Mouse (Mus musculus) central nervous system, embryonic 14 days (tissue): ENCODE results near the gene Smug1. TPM values are rescaled to one million over a fixed set of nuclear protein-coding genes. Genes with fewer than 3 reads are reported as not detected.

Experiments
- polyA plus RNA-seq: library from polyadenylated mRNA; depleted of rRNA; stranded (reverse); fragments of >200 nt; gene quantifications from 2 replicates; pipeline ENCODE4 v1.2.3, GENCODE M21; 2012; rRNA removed

The Smug1 gene
- polyA plus RNA-seq, result 29.9 and 35.9 TPM in 2 replicates

DNA sequence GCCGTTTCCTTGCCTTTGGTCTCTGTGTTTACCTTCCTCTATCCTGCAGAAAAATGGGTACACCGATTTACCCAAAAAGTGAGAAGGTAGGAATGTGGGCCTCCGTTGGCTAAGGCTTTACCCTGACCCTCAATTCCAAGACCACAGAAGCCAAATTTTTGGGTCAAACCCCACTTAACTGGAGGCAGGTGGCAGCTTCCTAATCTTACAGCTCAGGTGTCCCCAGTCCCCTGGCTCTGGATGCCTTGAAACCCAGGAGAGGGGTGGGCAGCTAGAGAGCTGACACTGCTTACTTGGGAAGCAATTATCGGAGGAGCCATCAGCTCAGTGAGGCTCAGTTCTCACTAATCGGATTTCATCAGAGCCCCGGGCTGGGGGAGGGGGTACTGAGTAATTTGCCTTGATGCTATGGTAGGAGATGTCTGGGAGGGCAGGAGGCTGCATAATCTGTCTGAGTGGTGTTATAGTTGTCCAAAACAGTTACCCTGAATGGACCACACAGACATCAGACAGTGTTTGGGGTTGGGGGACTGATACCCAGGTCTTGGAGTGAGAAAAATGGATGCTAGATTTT, at the start of gene Smug1:
TSS of gene Smug1 (minus strand) at position 51 of the 574 bp plus-strand sequence.

Other genes with a start within 250 kb of the Smug1 start
- gene Hoxc13, start 246.0 kb downstream of the Smug1 start, polyA plus RNA-seq, result 0.05 and 0.14 TPM in 2 replicates
- gene Hoxc12, start 230.3 kb downstream of the Smug1 start, polyA plus RNA-seq, result not detected in 2 replicates
- not detected in 2 replicates for gene Hoxc11, start 212.7 kb downstream of the Smug1 start, polyA plus RNA-seq
- not detected in 2 replicates for gene Hoxc10, start 200.3 kb downstream of the Smug1 start, polyA plus RNA-seq
- gene Hoxc5, start 199.6 kb downstream of the Smug1 start, polyA plus RNA-seq, result 5.6 and 6.4 TPM in 2 replicates
- gene Hoxc9, start 190.7 kb downstream of the Smug1 start, polyA plus RNA-seq, result 0.37 TPM in 1 of 2 replicates, not detected in the other
- 5.9 TPM in 1 of 2 replicates, not detected in the other for gene Hoxc8, start 176.5 kb downstream of the Smug1 start, polyA plus RNA-seq
- 1.6 and 13.9 TPM in 2 replicates for gene Hoxc6, start 168.8 kb downstream of the Smug1 start, polyA plus RNA-seq
- 10.7 and 10.8 TPM in 2 replicates for gene Hoxc4, start 148.2 kb downstream of the Smug1 start, polyA plus RNA-seq
- gene Cbx5, start 72.7 kb upstream of the Smug1 start, polyA plus RNA-seq, result 93.0 and 106 TPM in 2 replicates
- 1,362 and 1,476 TPM in 2 replicates for gene Hnrnpa1, start 73.3 kb upstream of the Smug1 start, polyA plus RNA-seq
- gene Nfe2, start 91.3 kb upstream of the Smug1 start, polyA plus RNA-seq, result 0.92 and 1.6 TPM in 2 replicates
- gene Copz1, start 105.6 kb upstream of the Smug1 start, polyA plus RNA-seq, result 166 and 171 TPM in 2 replicates
- gene Gpr84, start 143.5 kb upstream of the Smug1 start, polyA plus RNA-seq, result 0.42 and 0.90 TPM in 2 replicates
- gene Zfp385a, start 173.0 kb upstream of the Smug1 start, polyA plus RNA-seq, result 20.9 and 26.2 TPM in 2 replicates
- gene Itga5, start 199.7 kb upstream of the Smug1 start, polyA plus RNA-seq, result 8.8 and 19.4 TPM in 2 replicates